Mouse (Mus musculus) lung, adult 2 months (tissue): Measurements from ENCODE around the gene Prss27. TPM values are rescaled to one million over a fixed set of nuclear protein-coding genes. Genes with fewer than 3 reads are reported as not detected.

Experiments
- DNase-seq: peaks from one replicate; pipeline ENCODE4 v3.0.0; 2022
- H3K4me1 ChIP-seq: fragments of 200-500 bp; 2 replicates; pipeline ENCODE4 v1.6.1; 2011; ENCODE audit warnings: low read length; ENCODE audit not compliant: control insufficient read depth, insufficient read depth
- H3K4me3 ChIP-seq: fragments of 200-500 bp; replicated peaks from 2 replicates; pipeline ENCODE3; 2011; ENCODE audit warnings: low read depth, mild to moderate bottlenecking, control low read depth, low read length; ENCODE audit errors: extremely low read depth
- CTCF ChIP-seq: fragments of 200-500 bp; IDR thresholded peaks from 2 replicates; pipeline ENCODE4 v1.5.1; 2011; ENCODE audit warnings: mild to moderate bottlenecking, low read length, control low read depth; ENCODE audit not compliant: insufficient read depth
- POLR2A ChIP-seq: fragments of 200-500 bp; IDR thresholded peaks from 2 replicates; pipeline ENCODE4 v1.6.1; 2011; ENCODE audit warnings: low read depth, mild to moderate bottlenecking, control low read depth, low read length, borderline replicate concordance; ENCODE audit errors: extremely low read depth
- WGBS: fragments of 180-500 bp; shearing (Covaris S2); methylation state at CpG from one replicate; pipeline ENCODE4 v1.1.7; 2018; 5-methylcytosine and 5-hydroxymethylcytosine counted together
- polyA plus RNA-seq: library from polyadenylated mRNA; depleted of rRNA; stranded (reverse); fragments of >200 nt; gene quantifications from 2 replicates; pipeline ENCODE4 v1.2.3, GENCODE M21; 2012

Gene Prss27
- polyA plus RNA-seq, 1 experiment = 12.9 TPM

DNA sequence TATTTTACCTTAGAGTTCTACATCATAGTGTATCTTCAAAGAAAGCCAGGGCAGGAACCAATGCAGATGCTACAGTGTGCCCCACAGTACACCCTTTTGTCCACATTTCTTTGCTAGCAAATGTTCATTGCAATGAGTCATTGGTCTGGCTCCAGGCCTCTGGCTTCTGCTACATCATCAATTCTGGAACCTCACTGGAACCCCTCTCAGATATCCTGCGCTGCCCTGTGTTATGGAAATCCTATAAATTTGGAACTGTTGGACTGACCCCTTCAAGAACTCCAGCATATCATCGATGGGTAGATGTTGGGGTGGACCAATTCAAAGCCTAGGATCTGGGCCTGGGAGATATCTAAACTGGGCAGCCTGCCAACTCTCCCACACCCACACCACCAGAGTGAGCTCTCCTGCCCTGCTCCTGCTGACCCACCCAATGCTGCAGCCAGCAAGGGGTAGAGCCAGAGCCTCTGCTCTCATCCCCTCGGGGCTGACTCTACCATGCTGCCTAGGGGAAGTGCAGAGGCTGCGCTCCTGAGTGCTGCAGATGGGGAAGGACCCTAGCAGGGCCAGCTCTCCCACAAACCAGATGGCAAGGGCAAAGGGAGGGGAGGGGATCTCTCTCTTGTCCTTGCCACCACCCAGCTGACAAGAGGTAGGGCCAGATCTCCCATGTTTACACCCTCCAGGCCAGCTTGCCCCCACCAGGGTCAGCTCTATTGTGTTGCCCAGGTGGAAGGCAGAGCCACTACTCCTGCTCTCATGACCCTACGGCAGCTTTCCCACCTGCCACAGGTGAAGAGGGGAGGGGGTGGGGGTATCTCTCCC is 16.4 kb upstream of the Prss27 start:
- WGBS = 46% methylated on average over 5 of the region's 5 CpGs
- TF ChIP-seq POLR2A = no peak
- TF ChIP-seq CTCF = no peak
- no peak overlapping the region for H3K4me3 ChIP-seq
- no peak for DNase-seq
- no peaks in the 10 kb centered on the region; the same call in 1 of the 2 replicates for H3K4me1 ChIP-seq

DNA sequence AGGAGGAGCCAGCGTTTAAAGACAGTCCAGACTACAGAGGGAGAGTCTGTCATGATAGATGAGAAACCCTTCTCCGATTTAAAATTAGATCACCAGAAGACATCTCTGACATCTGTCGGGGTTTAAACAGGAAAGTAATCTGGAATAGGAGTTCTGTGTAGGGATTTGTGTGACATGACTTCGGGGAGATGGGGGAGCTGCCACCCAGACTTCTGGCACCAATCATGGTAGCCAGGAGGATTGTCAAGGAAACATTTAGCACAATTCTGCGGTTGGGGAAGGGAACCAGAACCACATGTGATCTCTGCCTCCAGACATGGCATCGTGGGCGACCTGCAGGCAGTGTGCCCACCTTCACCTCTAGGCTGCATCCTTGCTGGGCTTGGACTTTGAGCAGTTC is 8.5 kb upstream of the Prss27 start:
- TF ChIP-seq CTCF = no peak
- TF ChIP-seq POLR2A = no peak
- Histone ChIP-seq H3K4me3 (no peak overlapping the region), H3K4me1 (no peaks in the 10 kb centered on the region)
- WGBS = 77% methylated on average over 7 of the region's 7 CpGs
- DNase-seq = no peak

- DNase-seq = no peak
- WGBS = 79% methylated on average over 12 of the region's 22 CpGs
- Histone ChIP-seq H3K4me1 (no peaks in the 10 kb centered on the region), H3K4me3 (no peak overlapping the region)
- TF ChIP-seq POLR2A = no peak
- TF ChIP-seq CTCF = no peak
Measured at GRCm38 (mm10) chr17:24030551-24030950, 7.4 kb upstream of the Prss27 start.

- no peak overlapping the region for H3K4me3 ChIP-seq
- H3K4me1 ChIP-seq = no peaks in the 10 kb centered on the region
- WGBS = 67% methylated on average over 7 of the region's 7 CpGs
- DNase-seq = no peak
- no peak for TF ChIP-seq POLR2A
- no peak for TF ChIP-seq CTCF
Measured at GRCm38 (mm10) chr17:24035087-24035486, 2.9 kb upstream of the Prss27 start.

DNA sequence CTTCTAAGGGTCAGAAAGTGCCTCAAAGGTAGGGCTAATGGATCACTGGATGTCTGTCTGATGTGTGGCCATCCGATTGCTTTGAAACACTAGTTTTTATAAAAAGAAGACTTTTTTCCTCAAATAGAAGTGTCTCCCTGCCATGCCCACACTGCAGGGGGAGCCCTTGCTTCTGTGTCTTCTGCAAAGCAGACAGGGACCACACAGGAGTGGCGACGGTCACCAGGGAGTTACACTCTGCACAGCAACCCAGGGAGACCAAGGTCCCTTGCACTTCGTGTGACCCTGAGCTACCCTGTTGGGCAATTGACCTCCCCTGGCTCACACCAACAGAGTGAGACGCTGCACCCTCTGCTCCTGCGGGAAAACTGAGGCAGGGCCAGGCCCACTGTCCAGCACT is 990 bp upstream of the Prss27 start:
- H3K4me3 ChIP-seq = no peak overlapping the region
- no peaks in the 10 kb centered on the region for H3K4me1 ChIP-seq
- WGBS = 62% methylated on average over 6 of the region's 6 CpGs
- TF ChIP-seq POLR2A = no peak
- 0 out of 2 replicates have a peak, but pooled peaks have one; percentile 8 for TF ChIP-seq CTCF
- DNase-seq = no peak

- no peak for TF ChIP-seq POLR2A
- TF ChIP-seq CTCF = no peak
- H3K4me1 ChIP-seq = no peaks in the 10 kb centered on the region
- H3K4me3 ChIP-seq = no peak overlapping the region
- DNase-seq = no peak
- WGBS = 60% methylated on average over 13 of the region's 13 CpGs
Measured at GRCm38 (mm10) chr17:24037360-24037759, 584 bp upstream of the Prss27 start.

GRCm38 (mm10) chr17:24044482-24044881 is 6.5 kb downstream of the Prss27 start:
- 53% methylated on average over 5 of the region's 5 CpGs for WGBS
- Histone ChIP-seq H3K4me1 (no peaks in the 10 kb centered on the region), H3K4me3 (no peak overlapping the region)
- no peak for DNase-seq
- no peak for TF ChIP-seq CTCF

GRCm38 (mm10) chr17:24045608-24046007 is 7.7 kb downstream of the Prss27 start:
- H3K4me1 ChIP-seq = no peaks in the 10 kb centered on the region
- 79% methylated on average over 10 of the region's 10 CpGs for WGBS
- no peak overlapping the region for H3K4me3 ChIP-seq
- no peak for TF ChIP-seq POLR2A
- no peak for TF ChIP-seq CTCF
- no peak for DNase-seq

DNA sequence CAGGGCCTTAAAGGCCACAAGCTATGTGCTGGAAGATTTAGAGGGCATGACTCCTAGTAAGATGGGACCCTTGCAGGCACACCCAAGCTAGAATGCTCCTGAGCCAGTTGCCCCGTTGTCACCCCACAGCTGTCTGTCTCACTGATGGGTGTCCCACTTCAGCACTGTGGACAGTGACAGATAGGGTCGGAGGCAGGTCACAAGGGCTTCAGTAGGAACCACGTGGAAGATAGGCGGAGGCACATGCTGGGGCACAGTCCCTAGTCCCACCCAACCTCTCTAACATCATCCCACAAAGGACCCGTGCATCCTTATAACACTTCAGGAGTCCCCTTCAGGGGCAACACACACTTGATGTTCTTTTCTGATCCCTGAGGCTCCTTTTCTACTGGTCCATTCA is 8.1 kb downstream of the Prss27 start:
- no peak for DNase-seq
- 37% methylated on average over 5 of the region's 5 CpGs for WGBS
- Histone ChIP-seq H3K4me3 (no peak overlapping the region), H3K4me1 (no peaks in the 10 kb centered on the region)
- TF ChIP-seq POLR2A = no peak
- no peak for TF ChIP-seq CTCF

- DNase-seq = no peak
- Histone ChIP-seq H3K4me1 (no peaks in the 10 kb centered on the region), H3K4me3 (no peak overlapping the region)
- 68% methylated on average over 5 of the region's 5 CpGs for WGBS
- TF ChIP-seq POLR2A (no peak), CTCF (no peak)
Measured at GRCm38 (mm10) chr17:24048053-24048452, 10.1 kb downstream of the Prss27 start.
